Mouse (Mus musculus): ENCODE measurements around the gene Mxd1. TPM values are rescaled to one million over a fixed set of nuclear protein-coding genes. Genes with fewer than 3 reads are reported as not detected.

The Mxd1 gene
- 30.1 and 30.4 TPM in 2 replicates for polyA plus RNA-seq (2016; fragmentation: Nextera tagmentation; extraction: Ambion mirVana)

DNA sequence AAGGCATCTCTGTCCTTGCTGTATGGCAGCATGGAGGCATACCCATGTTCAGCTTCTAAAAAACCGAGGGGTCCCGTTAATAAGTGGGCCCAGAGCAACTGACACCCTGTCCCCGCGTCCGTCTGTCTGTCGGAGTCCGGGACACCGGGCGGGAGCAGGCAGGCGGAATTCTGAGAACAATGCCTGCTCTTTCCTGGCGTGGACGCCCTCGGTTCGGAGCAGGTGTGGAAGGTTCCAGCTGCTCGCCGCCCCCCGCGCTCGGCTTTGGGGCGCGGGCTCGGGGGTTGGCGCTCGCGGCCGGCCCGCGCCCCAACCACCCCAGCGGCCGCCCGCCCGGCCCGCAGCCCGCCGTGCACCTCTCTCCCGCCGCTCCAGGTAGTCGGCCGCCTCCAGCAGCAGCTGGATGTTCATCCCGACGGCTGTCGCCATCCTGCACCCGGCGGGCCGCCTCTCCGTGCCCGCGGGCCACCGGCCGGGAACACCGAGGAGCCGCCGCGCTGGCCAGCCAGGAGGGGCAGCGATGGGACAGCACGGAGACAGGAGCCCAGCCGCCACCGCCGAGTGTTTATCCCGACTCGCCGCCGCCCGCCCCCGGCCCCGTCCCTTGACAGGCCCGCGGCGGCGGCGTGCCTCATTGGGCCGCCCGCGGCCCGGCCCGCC lies at the start of gene Mxd1:
TSS of gene Mxd1 (minus strand) at position 582 of the 660 bp plus-strand sequence.
- peak within 1 kb of the TSS; percentile 93 for H3K4me2 ChIP-seq (replicated peaks)
- H3K36me3 ChIP-seq: peaks cover 34% of the 10 kb centered on the region
- H3K9me3 ChIP-seq (replicated peaks): no peaks in the 10 kb centered on the region
- H3K4me3 ChIP-seq: peak within 1 kb of the TSS; percentile 99
- H3K27ac ChIP-seq: peak within 1 kb of the TSS; percentile 71
- H3K27me3 ChIP-seq: no peaks in the 10 kb centered on the region
- peaks cover 24% of the 10 kb centered on the region for H3K4me1 ChIP-seq
- no peak; the same call in 1 of the 2 replicates for ATAC-seq (ENCODE audit: low FRiP score)
- peak within 1 kb of the TSS; percentile 92 for H3K9ac ChIP-seq
- 1% methylated on average over 72 of the region's 76 CpGs for WGBS

DNA sequence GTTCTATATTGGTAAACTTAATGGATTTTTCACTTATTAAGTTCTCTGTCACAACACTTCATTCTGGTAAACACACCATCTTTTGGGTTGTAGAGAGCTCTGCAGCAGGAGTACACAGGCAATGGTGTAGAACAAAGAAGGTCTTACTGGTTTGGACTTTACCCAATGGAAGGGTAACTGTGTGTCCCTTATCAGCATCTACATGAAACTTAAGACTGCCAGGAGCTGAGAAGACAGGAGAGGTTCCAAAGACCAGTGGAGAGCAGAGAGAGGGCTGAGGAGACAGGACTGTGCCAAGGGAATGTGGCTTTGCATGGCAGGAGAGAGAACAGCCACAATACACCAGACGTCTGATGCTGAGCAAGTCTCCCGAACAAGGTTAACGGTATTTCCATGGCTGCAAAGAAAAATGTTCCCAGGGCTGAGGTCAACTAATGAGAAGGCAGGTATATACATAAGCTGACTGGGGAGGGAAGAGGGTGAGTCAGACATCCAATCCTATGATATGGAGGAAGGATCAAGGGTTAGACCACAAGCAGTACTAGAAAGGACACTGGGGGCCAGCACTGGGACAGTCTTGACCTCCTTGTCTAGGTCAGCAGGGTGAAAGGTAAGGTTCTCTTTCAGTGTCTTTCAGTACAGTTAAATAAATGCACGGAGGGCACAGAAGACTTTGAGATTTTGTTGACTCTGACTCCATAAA lies 39.3 kb upstream of the Mxd1 start:
- peaks cover 59% of the 10 kb centered on the region for H3K36me3 ChIP-seq
- no peaks in the 10 kb centered on the region for H3K9me3 ChIP-seq (replicated peaks)
- 87% methylated on average over 4 of the region's 4 CpGs for WGBS
- H3K4me3 ChIP-seq: no peak overlapping the region
- H3K27me3 ChIP-seq: no peaks in the 10 kb centered on the region
- H3K27ac ChIP-seq: no peak overlapping the region
- H3K4me1 ChIP-seq: no peaks in the 10 kb centered on the region
- no peak overlapping the region for H3K9ac ChIP-seq
- no peak overlapping the region for H3K4me2 ChIP-seq (replicated peaks)
- ATAC-seq (ENCODE audit: low FRiP score): no peak

DNA sequence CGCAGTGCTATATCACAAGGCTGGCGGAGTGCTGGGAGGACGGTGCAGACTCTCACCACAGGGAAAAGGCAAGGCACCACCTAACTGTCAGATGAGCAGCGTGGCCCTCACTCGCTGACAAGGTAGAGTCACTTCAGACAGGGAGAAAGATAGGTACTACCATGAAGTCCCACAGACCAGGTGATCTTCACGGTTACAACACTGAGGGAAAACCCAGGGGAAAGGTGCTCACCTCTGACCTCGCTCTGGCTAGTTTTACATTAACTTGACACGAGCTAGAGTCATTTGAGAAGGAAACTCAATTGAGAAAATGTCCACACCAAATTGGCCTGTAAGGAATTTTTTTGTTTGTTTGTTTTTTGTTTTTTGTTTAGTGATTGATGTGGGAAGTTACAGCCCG lies 33.6 kb upstream of the Mxd1 start:
- Histone ChIP-seq H3K4me1 (no peaks in the 10 kb centered on the region), H3K9ac (no peak overlapping the region), H3K36me3 (peaks cover 77% of the 10 kb centered on the region), H3K9me3 (replicated peaks) (no peaks in the 10 kb centered on the region), H3K27me3 (no peaks in the 10 kb centered on the region), H3K27ac (no peak overlapping the region), H3K4me3 (no peak overlapping the region), H3K4me2 (replicated peaks) (no peak overlapping the region)
- no peak for ATAC-seq (ENCODE audit: low FRiP score)
- WGBS: 91% methylated on average over 9 of the region's 9 CpGs

DNA sequence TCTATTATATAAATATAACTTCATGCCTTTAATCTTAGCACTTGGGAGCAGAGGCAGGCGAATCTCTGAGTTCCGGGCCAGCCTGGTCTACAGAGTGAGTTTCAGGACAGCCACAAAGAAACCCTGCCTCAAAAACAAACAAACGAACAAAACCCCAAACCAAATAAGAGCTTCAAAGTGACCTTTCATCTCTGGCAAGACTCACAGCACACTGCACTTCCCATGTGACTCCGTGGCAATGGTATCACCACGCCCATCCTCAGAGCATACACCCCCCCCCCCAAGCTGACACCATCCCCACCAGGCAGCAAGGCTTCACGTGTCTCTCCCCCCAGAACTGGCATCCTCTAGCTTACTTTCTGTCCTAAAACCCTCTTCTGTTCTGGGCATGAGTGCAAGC lies 28.9 kb upstream of the Mxd1 start:
- no peaks in the 10 kb centered on the region for H3K9me3 ChIP-seq (replicated peaks)
- H3K9ac ChIP-seq: no peak overlapping the region
- WGBS: 83% methylated on average over 6 of the region's 6 CpGs

DNA sequence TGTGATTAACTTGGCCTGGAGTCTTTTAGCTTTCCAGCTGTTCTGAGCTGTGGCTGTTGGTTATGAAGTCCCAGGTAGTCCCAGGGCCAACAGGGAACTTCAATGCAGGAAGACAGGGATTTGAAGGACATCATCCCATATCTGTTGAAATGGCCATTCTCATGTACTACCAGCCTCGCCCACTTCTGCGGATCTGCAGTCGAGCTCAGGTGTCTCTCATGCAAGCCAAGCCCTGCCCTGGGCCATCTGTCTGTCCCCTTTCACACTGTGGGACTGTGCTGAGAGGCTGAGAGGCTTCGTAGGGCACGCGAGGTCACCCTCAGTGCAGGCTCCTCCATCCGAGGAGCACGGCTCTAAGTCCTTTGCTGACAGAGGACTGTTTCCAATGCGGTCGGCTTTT lies 27.3 kb upstream of the Mxd1 start:
- H3K4me3 ChIP-seq: no peak overlapping the region
- no peaks in the 10 kb centered on the region for H3K27me3 ChIP-seq
- peaks cover 67% of the 10 kb centered on the region for H3K36me3 ChIP-seq
- H3K9ac ChIP-seq: no peak overlapping the region
- ATAC-seq (ENCODE audit: low FRiP score): no peak
- no peak overlapping the region for H3K4me2 ChIP-seq (replicated peaks)
- H3K4me1 ChIP-seq: no peaks in the 10 kb centered on the region
- 90% methylated on average over 10 of the region's 10 CpGs for WGBS
- no peak overlapping the region for H3K27ac ChIP-seq
- no peaks in the 10 kb centered on the region for H3K9me3 ChIP-seq (replicated peaks)

More for the DNA sequence above, 28.9 kb upstream of the Mxd1 start:
- Histone ChIP-seq H3K27ac (no peak overlapping the region), H3K27me3 (no peaks in the 10 kb centered on the region), H3K4me2 (replicated peaks) (no peak overlapping the region), H3K4me3 (no peak overlapping the region), H3K36me3 (peaks cover 77% of the 10 kb centered on the region), H3K4me1 (no peaks in the 10 kb centered on the region)
- ATAC-seq (ENCODE audit: low FRiP score): no peak

DNA sequence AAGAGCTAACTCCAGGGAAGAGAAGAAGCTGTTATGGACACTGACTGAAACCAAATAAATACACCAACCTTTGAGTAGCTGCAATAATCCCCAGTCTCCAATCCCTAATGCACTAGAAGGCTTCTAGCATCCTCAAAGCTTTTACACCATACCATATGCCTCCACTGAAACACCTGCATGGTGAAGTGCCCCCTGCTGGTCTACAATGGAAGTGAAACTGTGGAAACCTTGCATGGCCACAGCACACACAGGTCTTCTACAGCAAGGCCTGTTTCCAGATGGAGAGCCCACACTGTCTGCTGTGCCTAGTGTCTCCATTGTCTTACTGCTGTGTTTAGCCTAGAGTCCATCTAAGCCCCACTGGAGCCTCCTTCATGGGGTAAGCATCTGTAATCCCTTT lies 25.5 kb upstream of the Mxd1 start:
- no peak overlapping the region for H3K27ac ChIP-seq
- ATAC-seq (ENCODE audit: low FRiP score): no peak

DNA sequence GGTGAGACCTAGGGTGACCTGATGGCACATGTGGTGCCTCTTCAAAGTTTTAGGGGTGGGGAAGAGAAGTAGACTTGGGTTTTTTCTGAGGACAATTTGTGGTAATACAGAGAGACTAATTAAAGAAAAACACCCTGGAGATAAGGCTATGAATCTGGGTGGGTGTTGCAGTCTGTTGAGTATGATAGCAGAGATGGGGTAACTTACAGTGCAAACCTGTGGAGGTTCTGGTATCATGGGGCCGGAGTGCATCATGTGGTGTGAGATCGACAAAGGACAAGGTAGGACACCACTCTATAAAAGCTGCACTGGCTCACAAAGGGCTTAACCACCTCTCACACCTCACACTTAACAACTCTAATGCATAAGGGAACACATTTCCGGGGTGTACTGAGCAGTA lies 20.7 kb upstream of the Mxd1 start:
- Histone ChIP-seq H3K9me3 (replicated peaks) (no peaks in the 10 kb centered on the region), H3K4me1 (0 out of 2 replicates have a peak, but pooled peaks cover 3% of the 10 kb centered on the region), H3K9ac (no peak overlapping the region), H3K27me3 (no peaks in the 10 kb centered on the region), H3K27ac (no peak overlapping the region), H3K4me2 (replicated peaks) (no peak overlapping the region), H3K4me3 (no peak overlapping the region), H3K36me3 (peaks cover 34% of the 10 kb centered on the region)
- whole genome bisulfite sequencing: 87% methylated on average over 3 of the region's 3 CpGs
- ATAC-seq (ENCODE audit: low FRiP score): no peak

More for the DNA sequence above, 25.5 kb upstream of the Mxd1 start:
- no peaks in the 10 kb centered on the region for H3K27me3 ChIP-seq
- peaks cover 66% of the 10 kb centered on the region for H3K36me3 ChIP-seq
- H3K9me3 ChIP-seq (replicated peaks): no peaks in the 10 kb centered on the region
- H3K4me1 ChIP-seq: no peaks in the 10 kb centered on the region
- H3K4me3 ChIP-seq: no peak overlapping the region
- no peak overlapping the region for H3K9ac ChIP-seq
- no peak overlapping the region for H3K4me2 ChIP-seq (replicated peaks)

DNA sequence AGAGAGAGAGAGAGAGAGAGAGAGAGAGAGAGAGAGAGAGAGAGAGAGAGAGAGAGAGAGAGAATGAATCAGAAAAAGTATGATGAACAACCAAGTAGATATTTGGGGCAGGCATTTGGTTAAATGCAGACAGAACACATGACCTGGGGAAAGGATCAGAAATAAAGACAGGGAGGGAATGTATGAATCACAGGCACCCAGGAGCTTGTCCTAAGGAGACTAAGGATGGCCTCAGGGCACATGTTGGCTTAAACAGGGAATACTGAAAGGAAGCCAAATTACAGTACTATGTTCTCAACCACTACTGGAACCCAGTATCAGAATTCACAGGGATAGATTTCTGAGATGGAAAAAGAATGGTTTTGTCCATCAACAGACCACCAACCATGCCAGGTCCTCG lies 18.0 kb upstream of the Mxd1 start:
- no peak overlapping the region for H3K27ac ChIP-seq
- ATAC-seq (ENCODE audit: low FRiP score): no peak
- H3K4me3 ChIP-seq: no peak overlapping the region
- peaks cover 34% of the 10 kb centered on the region for H3K36me3 ChIP-seq
- no peaks in the 10 kb centered on the region for H3K9me3 ChIP-seq (replicated peaks)
- 64% methylated on average over 1 of the region's 1 CpGs for WGBS
- no peaks in the 10 kb centered on the region for H3K27me3 ChIP-seq
- H3K4me2 ChIP-seq (replicated peaks): no peak overlapping the region
- H3K4me1 ChIP-seq: peaks cover 13% of the 10 kb centered on the region
- no peak overlapping the region for H3K9ac ChIP-seq

DNA sequence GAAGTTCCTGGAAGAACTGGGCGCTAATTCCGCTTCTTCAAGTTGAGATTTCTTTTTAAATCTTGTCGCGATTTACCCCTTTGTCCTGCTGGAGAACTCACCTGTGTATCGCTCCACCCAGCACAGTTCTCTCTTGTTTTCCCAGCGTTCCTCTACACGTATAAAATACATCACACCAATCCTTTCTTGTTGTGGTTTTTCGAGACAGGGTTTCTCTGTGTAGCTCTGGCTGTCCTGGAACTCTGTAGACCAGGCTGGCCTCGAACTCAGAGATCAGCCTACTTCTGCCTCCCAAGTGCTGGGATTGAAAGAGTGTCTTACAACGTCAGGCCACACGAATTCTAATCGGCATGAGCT lies 15.7 kb upstream of the Mxd1 start:
- no peaks in the 10 kb centered on the region for H3K27me3 ChIP-seq
- no peaks in the 10 kb centered on the region for H3K9me3 ChIP-seq (replicated peaks)
- ATAC-seq (ENCODE audit: low FRiP score): peak; percentile 43; the same call in 1 of the 2 replicates
- peak overlapping the region; percentile 83 for H3K4me2 ChIP-seq (replicated peaks)
- WGBS: 42% methylated on average over 12 of the region's 12 CpGs
- H3K4me1 ChIP-seq: peaks cover 13% of the 10 kb centered on the region
- peak overlapping the region; percentile 62 for H3K27ac ChIP-seq
- peaks cover 37% of the 10 kb centered on the region for H3K36me3 ChIP-seq
- H3K9ac ChIP-seq: peak overlapping the region; percentile 86
- peak overlapping the region; percentile 86 for H3K4me3 ChIP-seq

DNA sequence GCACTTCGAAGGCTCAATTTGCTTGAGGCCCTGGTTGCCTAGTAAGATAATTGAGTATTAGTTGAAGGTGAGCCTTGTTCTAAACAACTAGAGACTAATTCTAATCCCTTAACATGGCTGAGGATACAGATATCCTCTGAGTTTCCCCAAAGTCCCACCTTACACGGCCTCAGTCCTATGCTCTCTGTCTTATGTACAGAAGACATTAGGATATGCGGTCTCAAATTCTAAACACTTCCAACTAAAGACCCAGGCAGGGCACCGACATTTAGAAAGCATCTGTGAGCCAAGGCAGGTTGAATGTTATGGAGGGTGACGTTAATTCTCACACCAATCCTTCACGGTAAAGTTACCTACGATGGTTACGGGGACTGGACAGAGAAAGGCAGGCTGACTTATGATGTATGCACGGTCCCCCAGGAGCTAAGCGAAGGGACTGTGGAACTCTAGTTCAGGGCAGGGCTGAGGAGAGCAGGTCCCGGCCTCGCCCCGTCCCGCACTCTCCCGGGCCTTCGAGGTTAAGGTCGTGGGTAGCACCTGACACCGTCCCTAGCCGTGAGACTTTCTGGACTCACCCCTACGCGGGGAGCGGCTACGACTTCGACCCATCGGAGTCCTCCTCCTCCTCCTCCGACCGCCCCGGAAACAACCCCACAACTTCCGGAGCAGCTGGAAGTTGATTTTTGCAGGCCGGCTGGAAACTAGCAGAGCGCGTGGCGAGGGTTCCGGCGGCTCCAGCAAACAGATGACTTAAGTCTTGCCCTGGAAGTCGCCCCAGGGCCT lies 15.1 kb upstream of the Mxd1 start, which contains the start of gene Snrnp27:
TSS of gene Snrnp27 (minus strand) at position 651 of the 783 bp plus-strand sequence.
- H3K4me3 ChIP-seq: peak within 1 kb of the TSS; percentile 86
- no peaks in the 10 kb centered on the region for H3K9me3 ChIP-seq (replicated peaks)
- H3K4me2 ChIP-seq (replicated peaks): peak within 1 kb of the TSS; percentile 83
- ATAC-seq (ENCODE audit: low FRiP score): peak; percentile 88
- H3K36me3 ChIP-seq: peaks cover 38% of the 10 kb centered on the region
- H3K4me1 ChIP-seq: peaks cover 13% of the 10 kb centered on the region
- peak within 1 kb of the TSS; percentile 86 for H3K9ac ChIP-seq
- H3K27ac ChIP-seq: peak within 1 kb of the TSS; percentile 62
- H3K27me3 ChIP-seq: no peaks in the 10 kb centered on the region
- WGBS: 3% methylated on average over 36 of the region's 36 CpGs

DNA sequence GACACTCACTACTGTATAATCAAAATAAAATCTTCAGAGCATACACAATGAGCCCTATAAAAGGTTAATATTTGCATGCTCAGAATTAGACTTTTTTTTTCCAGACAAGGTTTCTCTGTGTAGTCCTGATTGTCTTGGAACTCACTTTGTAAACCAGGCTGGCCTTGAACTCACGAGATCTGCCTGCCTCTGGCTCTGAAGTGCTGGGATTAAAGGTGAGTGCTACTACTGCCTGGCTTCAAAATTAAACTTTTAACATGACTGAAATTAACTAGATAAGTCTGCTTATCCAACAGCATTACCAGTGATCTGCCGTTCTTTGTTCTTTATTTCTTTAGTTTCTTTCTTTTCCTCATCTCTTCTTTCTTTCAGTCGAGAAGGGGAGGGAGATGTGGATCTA lies 12.3 kb upstream of the Mxd1 start:
- 87% methylated on average over 3 of the region's 3 CpGs for WGBS
- no peak overlapping the region for H3K4me2 ChIP-seq (replicated peaks)
- peaks cover 13% of the 10 kb centered on the region for H3K4me1 ChIP-seq
- no peak for ATAC-seq (ENCODE audit: low FRiP score)
- H3K36me3 ChIP-seq: peaks cover 57% of the 10 kb centered on the region
- no peak overlapping the region for H3K9ac ChIP-seq
- no peaks in the 10 kb centered on the region for H3K9me3 ChIP-seq (replicated peaks)
- H3K4me3 ChIP-seq: no peak overlapping the region
- no peaks in the 10 kb centered on the region for H3K27me3 ChIP-seq
- no peak overlapping the region for H3K27ac ChIP-seq

DNA sequence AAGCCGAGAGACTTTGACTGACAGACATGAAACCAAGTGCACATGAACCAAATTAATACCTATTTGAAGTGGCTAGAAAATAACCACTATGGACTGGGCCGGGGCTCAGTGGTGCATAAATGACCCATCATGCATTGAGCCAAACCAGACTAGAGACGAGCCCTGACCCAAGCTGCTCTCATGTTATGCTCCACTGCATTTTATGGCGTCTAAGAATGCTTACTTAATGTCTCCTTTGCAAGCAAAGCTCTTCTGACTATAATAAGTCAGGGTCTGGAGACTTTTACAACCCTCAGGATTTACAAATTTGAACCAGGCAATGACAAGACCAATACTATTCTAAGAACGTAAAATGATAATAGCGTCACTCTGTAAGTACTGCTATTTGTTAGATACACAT lies 9.4 kb upstream of the Mxd1 start:
- Histone ChIP-seq H3K9me3 (replicated peaks) (no peaks in the 10 kb centered on the region), H3K4me1 (peaks cover 4% of the 10 kb centered on the region), H3K36me3 (peaks cover 84% of the 10 kb centered on the region), H3K4me3 (no peak overlapping the region), H3K27ac (no peak overlapping the region), H3K27me3 (no peaks in the 10 kb centered on the region), H3K4me2 (replicated peaks) (no peak overlapping the region), H3K9ac (no peak overlapping the region)
- 83% methylated on average over 6 of the region's 6 CpGs for WGBS
- ATAC-seq (ENCODE audit: low FRiP score): no peak

All from hindbrain, embryonic 12.5 days (tissue).